Mouse (Mus musculus) small intestine, adult 2 months (tissue): ENCODE measurements around the gene Vmn1r218.

Experiments
- CTCF ChIP-seq: fragments of 200-500 bp; IDR thresholded peaks from 2 replicates; pipeline ENCODE4 v1.5.1; 2012; ENCODE audit warnings: low read depth, mild to moderate bottlenecking, control low read depth, inconsistent platforms, low read length, moderate library complexity, mixed read lengths; ENCODE audit not compliant: insufficient replicate concordance, insufficient read length; ENCODE audit errors: extremely low read depth
- POLR2A ChIP-seq: fragments of 200-500 bp; IDR thresholded peaks from 2 replicates; pipeline ENCODE4 v1.6.1; 2012; ENCODE audit warnings: low read depth, mild to moderate bottlenecking, control low read depth, inconsistent platforms, low read length, moderate library complexity

DNA sequence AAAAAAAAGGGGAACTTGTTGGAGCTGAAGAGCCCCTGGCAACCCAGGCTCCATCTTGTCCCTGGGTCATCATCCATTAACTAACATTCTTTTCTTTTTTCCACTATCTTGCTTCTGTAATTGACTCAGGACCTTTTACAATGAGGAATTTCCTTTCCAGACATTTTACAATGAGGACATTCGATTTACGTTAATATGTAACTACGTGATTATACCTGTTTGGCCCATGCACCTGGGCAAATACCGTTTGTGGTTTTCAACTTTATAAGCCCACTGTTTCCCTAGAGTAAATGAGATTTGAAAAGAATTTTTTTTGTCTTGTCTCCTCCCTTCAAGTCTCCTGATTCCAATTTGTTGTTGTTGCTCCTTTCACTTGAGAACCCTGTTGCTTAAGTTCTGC, 38.6 kb upstream of the Vmn1r218 start:
- TF ChIP-seq CTCF, result no peak
- TF ChIP-seq POLR2A, result no peak
